Mouse (Mus musculus) c-Kit-positive CD71-positive TER-119-negative erythroid progenitor cells, embryonic 14.5 days (primary cell): ENCODE measurements around the gene Ramp3.

Source experiments
- DNase-seq: peaks from one replicate; pipeline ENCODE4 v3.0.0-alpha.2; 2013; ENCODE audit warnings: low read depth

Gene Ramp3

GRCm38 (mm10) chr11:6670826-6671225, 12.5 kb downstream of the Ramp3 start:
- no peak for DNase-seq

- DNase-seq: no peak
Measured at GRCm38 (mm10) chr11:6674701-6675100, 16.4 kb downstream of the Ramp3 start.

GRCm38 (mm10) chr11:6675402-6675801, 17.1 kb downstream of the Ramp3 start:
- DNase-seq: no peak

- DNase-seq: no peak
Measured at GRCm38 (mm10) chr11:6676641-6677040, 18.3 kb downstream of the Ramp3 start.

- DNase-seq: no peak
Measured at GRCm38 (mm10) chr11:6677530-6677929, 19.2 kb downstream of the Ramp3 start.

GRCm38 (mm10) chr11:6679694-6680396, 21.5 kb downstream of the Ramp3 start:
- DNase-seq: no peak

- DNase-seq: no peak
Measured at GRCm38 (mm10) chr11:6680397-6680818, 22.1 kb downstream of the Ramp3 start.

GRCm38 (mm10) chr11:6684741-6685140, 26.4 kb downstream of the Ramp3 start:
- DNase-seq: no peak

GRCm38 (mm10) chr11:6688888-6689287, 30.6 kb downstream of the Ramp3 start:
- DNase-seq: no peak

- no peak for DNase-seq
Measured at GRCm38 (mm10) chr11:6692341-6692740, 34.0 kb downstream of the Ramp3 start.

GRCm38 (mm10) chr11:6694114-6694513, 35.8 kb downstream of the Ramp3 start:
- DNase-seq: no peak

- DNase-seq: no peak
Measured at GRCm38 (mm10) chr11:6695176-6695575, 36.9 kb downstream of the Ramp3 start.

GRCm38 (mm10) chr11:6696551-6696950, 38.2 kb downstream of the Ramp3 start:
- no peak for DNase-seq

GRCm38 (mm10) chr11:6697751-6698150, 39.4 kb downstream of the Ramp3 start:
- DNase-seq: no peak

GRCm38 (mm10) chr11:6698281-6698680, 40.0 kb downstream of the Ramp3 start:
- DNase-seq: no peak

- no peak for DNase-seq
Measured at GRCm38 (mm10) chr11:6702258-6702657, 43.9 kb downstream of the Ramp3 start.

GRCm38 (mm10) chr11:6704851-6705250, 46.5 kb downstream of the Ramp3 start:
- no peak for DNase-seq

GRCm38 (mm10) chr11:6705516-6705915, 47.2 kb downstream of the Ramp3 start:
- no peak for DNase-seq

GRCm38 (mm10) chr11:6706796-6707195, 48.5 kb downstream of the Ramp3 start:
- no peak for DNase-seq

- DNase-seq: no peak
Measured at GRCm38 (mm10) chr11:6708437-6708836, 50.1 kb downstream of the Ramp3 start.

- no peak for DNase-seq
Measured at GRCm38 (mm10) chr11:6710409-6710808, 52.1 kb downstream of the Ramp3 start.

GRCm38 (mm10) chr11:6720746-6721145, 62.4 kb downstream of the Ramp3 start:
- no peak for DNase-seq

- DNase-seq: no peak
Measured at GRCm38 (mm10) chr11:6726921-6727320, 68.6 kb downstream of the Ramp3 start.
